11 mouse cellular contexts compared by ENCODE assay signal in the genomic region with DNA sequence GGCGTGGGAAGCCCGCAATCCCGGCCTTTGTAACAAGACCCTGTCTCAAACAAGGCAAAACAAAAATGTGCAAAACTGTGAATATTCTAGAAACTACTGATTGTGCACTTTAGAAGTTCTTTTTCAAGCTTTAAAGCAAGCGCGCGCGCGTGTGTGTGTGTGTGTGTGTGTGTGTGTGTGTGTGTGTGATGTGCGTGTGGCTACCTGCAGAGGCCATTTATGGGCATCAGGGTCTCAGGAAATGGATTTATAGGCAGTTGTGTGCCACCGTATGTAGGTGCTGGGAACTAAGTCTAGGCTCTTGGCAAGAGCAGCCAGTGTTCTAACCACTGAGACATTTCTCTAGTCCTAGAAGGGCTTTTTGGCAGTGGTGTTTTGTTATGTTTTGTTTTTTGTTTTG. TPM values are rescaled to one million over a fixed set of nuclear protein-coding genes. Genes with fewer than 3 reads are reported as not detected.
A peak's percentile ranks its signal among the peaks of the same experiment; 100 is the strongest.
DNase-seq lines count a peak whose midpoint lies in the region; ATAC-seq lines count a peak whose summit lies in the region.
"Had no signal": no experiment of that assay in that cellular context is flagged by ENCODE, and none has a peak within 500 bp of the region (broad histone marks: within the 10 kb centered on the region; RNA-seq: fewer than 3 reads in every experiment).

No protein-coding gene starts in this region.

- H3K4me2 ChIP-seq in kidney, embryonic 15.5 days = peak overlapping the region; percentile 52; the same call in 1 of the 2 replicates
- peak overlapping the region; percentile 51 for H3K4me2 ChIP-seq in hindbrain, embryonic 16.5 days (ENCODE audit: low read length)
- H3K4me2 ChIP-seq in neural tube, embryonic 13.5 days = peak overlapping the region; percentile 52

- 74% methylated on average over 10 of the region's 10 CpGs for WGBS in kidney, embryonic 15.5 days
- WGBS in hindbrain, embryonic 16.5 days = 73% methylated on average over 10 of the region's 10 CpGs
- 75% methylated on average over 10 of the region's 10 CpGs for WGBS in neural tube, embryonic 13.5 days

- H3K36me3 ChIP-seq in kidney, embryonic 15.5 days = no peaks in the 10 kb centered on the region
- H3K36me3 ChIP-seq in hindbrain, embryonic 16.5 days (ENCODE audit: control insufficient read depth, insufficient read depth, low read length) = no peaks in the 10 kb centered on the region
- H3K36me3 ChIP-seq in neural tube, embryonic 13.5 days = no peaks in the 10 kb centered on the region

- ATAC-seq in CD4-positive, CD25-positive, alpha-beta regulatory T cell, adult 4 months = no peak
- no peak for ATAC-seq in kidney, embryonic 15.5 days (replicated peaks; ENCODE audit: low FRiP score)
- ATAC-seq in hindbrain, embryonic 16.5 days = no peak
- ATAC-seq in neural tube, embryonic 13.5 days (ENCODE audit: low read depth) = no peak

- 0 out of 2 replicates have a peak, but pooled peaks cover 5% of the 10 kb centered on the region for H3K27me3 ChIP-seq in kidney, embryonic 15.5 days
- H3K27me3 ChIP-seq in hindbrain, embryonic 16.5 days (replicated peaks; ENCODE audit: control insufficient read depth, insufficient read depth, low read length) = no peaks in the 10 kb centered on the region
- H3K27me3 ChIP-seq in neural tube, embryonic 13.5 days = peaks cover 6% of the 10 kb centered on the region; the same call in 1 of the 2 replicates

- no peaks in the 10 kb centered on the region for H3K9me3 ChIP-seq in kidney, embryonic 15.5 days (replicated peaks)
- H3K9me3 ChIP-seq in hindbrain, embryonic 16.5 days (ENCODE audit: control insufficient read depth, low read length) = no peaks in the 10 kb centered on the region
- no peaks in the 10 kb centered on the region for H3K9me3 ChIP-seq in neural tube, embryonic 13.5 days

- DNase-seq in CD4-positive, CD25-positive, alpha-beta regulatory T cell, adult 2 months (ENCODE audit: low read depth, low spot score) = peak; percentile 17
- no peak for DNase-seq in kidney, adult 11 months
- no peak for DNase-seq in layer of hippocampus, postnatal 10 days (ENCODE audit: low spot score in 2 of 2)
- DNase-seq in adrenal gland, postnatal 25 days = no peak
- DNase-seq: kidney, adult 2 months; layer of hippocampus, postnatal 36 days; lung, adult 18-20 months had no signal

- H3K9ac ChIP-seq in kidney, embryonic 15.5 days = no peak overlapping the region
- no peak overlapping the region for H3K9ac ChIP-seq in hindbrain, embryonic 16.5 days (ENCODE audit: low read depth, low read length)
- no peak overlapping the region for H3K9ac ChIP-seq in neural tube, embryonic 13.5 days

- H3K4me3 ChIP-seq in kidney, embryonic 15.5 days (replicated peaks) = no peak overlapping the region
- H3K4me3 ChIP-seq in hindbrain, embryonic 16.5 days (ENCODE audit: low read length) = no peak overlapping the region
- H3K4me3 ChIP-seq in neural tube, embryonic 13.5 days = no peak overlapping the region

- H3K4me1 ChIP-seq in kidney, embryonic 15.5 days = peaks cover 19% of the 10 kb centered on the region
- H3K4me1 ChIP-seq in hindbrain, embryonic 16.5 days (ENCODE audit: control insufficient read depth, insufficient read depth, low read depth, low read length) = peaks cover 9% of the 10 kb centered on the region
- H3K4me1 ChIP-seq in neural tube, embryonic 13.5 days (replicated peaks) = peaks cover 30% of the 10 kb centered on the region

- H3K27ac ChIP-seq in kidney, embryonic 15.5 days = no peak overlapping the region
- no peak overlapping the region for H3K27ac ChIP-seq in hindbrain, embryonic 16.5 days (ENCODE audit: low read depth, low read length)
- no peak overlapping the region for H3K27ac ChIP-seq in neural tube, embryonic 13.5 days (replicated peaks)

RNA-seq across cellular contexts. Expression of a gene that starts 2.6 kb away (rescaled TPM):
- 100 to 1,000 TPM in 1 of 2 experiments, 10 to 100 TPM in 1; 85.9 to 102 TPM for polyA plus RNA-seq in CD4-positive, CD25-positive, alpha-beta regulatory T cell, adult 4 months (2017; shearing (Covaris generic))
- 68.8 and 76.0 TPM in 2 replicates for polyA plus RNA-seq in kidney, embryonic 15.5 days (2015; fragmentation: Nextera tagmentation; extraction: Ambion mirVana)
- polyA plus RNA-seq in hindbrain, embryonic 16.5 days (2015; fragmentation: Nextera tagmentation; extraction: Ambion mirVana) = 70.7 and 90.1 TPM in 2 replicates
- polyA plus RNA-seq in neural tube, embryonic 13.5 days (2015; fragmentation: Nextera tagmentation; extraction: Ambion mirVana) = 103 and 109 TPM in 2 replicates
- 100 to 1,000 TPM; 126 to 140 TPM for total RNA-seq in layer of hippocampus, postnatal 10 days (2021)
- total RNA-seq in adrenal gland, postnatal 25 days (2021) = 164 and 181 TPM in 2 replicates
